Mouse (Mus musculus): ENCODE data around the gene Nkapd1.

Nkapd1 gene

GRCm38 (mm10) chr9:50602055-50602845 is 15.0 kb downstream of the Nkapd1 start:
- no peak for DNase-seq (ENCODE audit: low spot score in 2 of 2)

GRCm38 (mm10) chr9:50601536-50601935 is 15.7 kb downstream of the Nkapd1 start:
- no peak for DNase-seq (ENCODE audit: low spot score in 2 of 2)

GRCm38 (mm10) chr9:50596973-50597372 is 20.3 kb downstream of the Nkapd1 start:
- no peak for DNase-seq (ENCODE audit: low spot score in 2 of 2)

- no peak for DNase-seq (ENCODE audit: low spot score in 2 of 2)
Measured at GRCm38 (mm10) chr9:50594794-50595417, 22.4 kb downstream of the Nkapd1 start.

GRCm38 (mm10) chr9:50593544-50593943 is 23.7 kb downstream of the Nkapd1 start:
- no peak for DNase-seq (ENCODE audit: low spot score in 2 of 2)

- no peak for DNase-seq (ENCODE audit: low spot score in 2 of 2)
Measured at GRCm38 (mm10) chr9:50592955-50593354, 24.3 kb downstream of the Nkapd1 start.

GRCm38 (mm10) chr9:50590856-50591518 is 26.3 kb downstream of the Nkapd1 start:
- no peak for DNase-seq (ENCODE audit: low spot score in 2 of 2)

- DNase-seq (ENCODE audit: low spot score in 2 of 2): no peak
Measured at GRCm38 (mm10) chr9:50586955-50587354, 30.3 kb downstream of the Nkapd1 start.

- DNase-seq (ENCODE audit: low spot score in 2 of 2): no peak
Measured at GRCm38 (mm10) chr9:50585145-50585818, 32.0 kb downstream of the Nkapd1 start.

GRCm38 (mm10) chr9:50580370-50580769 is 36.9 kb downstream of the Nkapd1 start:
- no peak for DNase-seq (ENCODE audit: low spot score in 2 of 2)

- no peak for DNase-seq (ENCODE audit: low spot score in 2 of 2)
Measured at GRCm38 (mm10) chr9:50569599-50570525, 47.4 kb downstream of the Nkapd1 start.

GRCm38 (mm10) chr9:50567881-50568280 is 49.4 kb downstream of the Nkapd1 start:
- no peak for DNase-seq (ENCODE audit: low spot score in 2 of 2)

GRCm38 (mm10) chr9:50567372-50567771 is 49.9 kb downstream of the Nkapd1 start:
- no peak for DNase-seq (ENCODE audit: low spot score in 2 of 2)

- no peak for DNase-seq (ENCODE audit: low spot score in 2 of 2)
Measured at GRCm38 (mm10) chr9:50565940-50566339, 51.3 kb downstream of the Nkapd1 start.

GRCm38 (mm10) chr9:50565173-50565572 is 52.1 kb downstream of the Nkapd1 start:
- no peak for DNase-seq (ENCODE audit: low spot score in 2 of 2)

GRCm38 (mm10) chr9:50561918-50562360 is 55.3 kb downstream of the Nkapd1 start:
- DNase-seq (ENCODE audit: low spot score in 2 of 2): no peak

- DNase-seq (ENCODE audit: low spot score in 2 of 2): no peak
Measured at GRCm38 (mm10) chr9:50561145-50561917, 55.9 kb downstream of the Nkapd1 start, which contains the start of gene Tex12. Gene Tex12, minus strand, starts transcription at chr9:50561325.
